Mouse (Mus musculus): ENCODE results near the gene Odf3l2.

The Odf3l2 gene

GRCm38 (mm10) chr10:79670071-79670888 lies 24.7 kb upstream of the Odf3l2 start:
- no peak for DNase-seq

GRCm38 (mm10) chr10:79669576-79670057 lies 24.1 kb upstream of the Odf3l2 start:
- peak; percentile 75 for DNase-seq

- peak; percentile 92 for DNase-seq
These were observed 23.4 kb upstream of the Odf3l2 start, which contains the start of gene Tpgs1 for GRCm38 (mm10) chr10:79668771-79669575. Tpgs1 (plus strand) TSS chr10:79669369.

- no peak for DNase-seq
These were observed 22.5 kb upstream of the Odf3l2 start for GRCm38 (mm10) chr10:79668076-79668475.

GRCm38 (mm10) chr10:79666493-79666892 lies 21.0 kb upstream of the Odf3l2 start:
- DNase-seq, result no peak

- DNase-seq, result no peak
These were observed 19.5 kb upstream of the Odf3l2 start for GRCm38 (mm10) chr10:79665051-79665450.

DNA sequence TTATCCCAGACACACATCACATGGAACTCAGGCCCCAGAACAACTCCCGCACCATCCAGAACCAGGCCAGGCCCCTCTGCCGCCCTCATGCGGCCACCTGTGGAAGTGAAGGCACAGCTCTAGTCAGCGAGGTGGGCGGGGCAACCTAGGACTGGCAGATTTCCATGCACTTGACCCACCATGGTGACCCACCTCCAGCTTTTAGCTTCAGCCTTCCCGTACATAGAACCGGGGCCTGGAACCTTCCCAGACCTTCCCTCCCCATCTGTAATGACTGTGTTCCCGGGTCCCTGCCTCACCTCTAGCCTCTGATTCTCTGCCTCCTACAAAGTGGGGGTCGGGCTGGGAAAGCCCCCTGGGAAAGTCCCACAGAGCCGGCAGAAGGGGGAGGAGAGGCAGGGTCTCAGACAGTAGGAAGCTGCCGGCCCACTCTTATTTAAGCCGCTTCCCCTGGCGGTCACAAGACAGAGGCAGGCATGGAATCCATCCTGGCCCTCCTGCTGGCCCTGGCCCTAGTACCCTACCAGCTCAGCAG lies 18.7 kb upstream of the Odf3l2 start, which contains the start of gene Madcam1:
Madcam1 (plus strand) TSS at position 429 of the 535 bp plus-strand sequence.
- DNase-seq, result peak; percentile 77

- no peak for DNase-seq
These were observed 16.3 kb upstream of the Odf3l2 start for GRCm38 (mm10) chr10:79661861-79662260.

DNA sequence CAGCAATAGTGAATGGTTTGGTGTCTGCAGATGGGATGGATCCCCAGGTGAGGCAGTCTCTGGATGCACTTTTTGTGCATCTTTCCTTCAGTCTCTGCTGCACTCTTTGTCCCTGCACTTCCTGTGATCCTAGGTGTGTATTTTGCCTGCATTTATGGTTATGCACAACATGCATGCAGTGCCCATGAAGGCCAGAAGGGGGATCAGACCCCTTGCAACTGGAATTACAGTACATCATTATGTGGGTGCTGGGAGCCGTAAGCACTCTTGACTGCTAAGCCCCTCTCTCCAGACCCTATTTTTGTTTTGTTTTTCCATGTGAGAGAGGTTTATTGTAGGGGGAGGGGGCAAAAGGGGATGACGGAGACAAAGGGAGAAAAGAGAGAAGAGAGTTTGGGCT lies 14.8 kb upstream of the Odf3l2 start:
- no peak for DNase-seq

GRCm38 (mm10) chr10:79658829-79659228 lies 13.3 kb upstream of the Odf3l2 start:
- DNase-seq, result no peak

GRCm38 (mm10) chr10:79654946-79655395 lies 9.4 kb upstream of the Odf3l2 start:
- no peak for DNase-seq

DNA sequence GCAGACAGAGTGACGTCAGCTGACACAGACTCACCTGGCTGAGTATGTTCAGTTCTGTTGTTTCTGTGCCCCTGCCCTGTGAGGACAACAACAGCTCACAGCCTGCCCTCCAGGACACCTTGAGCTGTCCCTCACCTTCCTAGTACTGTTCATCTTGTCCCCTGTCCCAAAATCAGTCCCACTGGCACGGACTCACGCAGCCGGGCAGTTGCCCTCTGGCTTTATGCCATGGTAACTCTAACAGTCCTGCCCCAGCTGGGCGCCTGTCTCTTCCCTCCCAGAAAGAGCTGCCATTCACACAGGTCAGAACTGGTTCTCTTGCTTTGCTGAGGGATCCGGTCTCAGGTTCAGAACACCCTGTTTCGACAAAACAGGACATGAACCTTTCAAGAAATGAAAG lies 7.3 kb upstream of the Odf3l2 start:
- DNase-seq, result no peak

DNA sequence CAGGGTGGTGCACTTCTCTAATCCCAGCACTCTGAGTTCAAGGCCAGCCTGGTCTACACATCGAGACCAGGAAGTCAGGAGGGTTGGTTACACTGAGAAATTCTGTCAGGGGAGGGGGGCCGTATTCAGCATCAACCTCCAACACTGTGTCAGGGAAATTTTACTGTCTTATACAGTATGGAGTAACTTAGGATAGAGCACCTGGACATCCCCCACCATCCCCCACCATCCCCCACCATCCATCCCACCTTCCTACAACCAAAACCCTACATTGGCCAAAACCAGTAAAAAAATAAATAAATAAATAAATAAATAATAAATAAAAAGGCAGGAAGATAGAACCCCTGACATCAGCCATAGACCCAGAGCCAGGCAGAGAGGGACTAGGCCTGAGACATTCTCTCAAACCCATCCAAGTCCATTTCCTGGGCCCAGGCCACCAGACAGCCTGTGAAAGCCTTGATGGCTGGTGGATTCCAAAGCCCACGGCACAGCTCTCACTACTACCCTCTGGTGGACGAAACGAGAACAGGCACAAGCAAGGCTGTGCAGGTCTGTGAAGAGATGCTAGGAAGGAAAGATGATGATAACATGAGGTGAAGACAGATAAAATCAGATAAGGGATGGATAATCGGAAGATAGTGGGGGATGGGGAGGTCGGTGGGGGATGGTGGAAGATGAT lies 3.7 kb upstream of the Odf3l2 start:
- peak; percentile 82 for DNase-seq

DNA sequence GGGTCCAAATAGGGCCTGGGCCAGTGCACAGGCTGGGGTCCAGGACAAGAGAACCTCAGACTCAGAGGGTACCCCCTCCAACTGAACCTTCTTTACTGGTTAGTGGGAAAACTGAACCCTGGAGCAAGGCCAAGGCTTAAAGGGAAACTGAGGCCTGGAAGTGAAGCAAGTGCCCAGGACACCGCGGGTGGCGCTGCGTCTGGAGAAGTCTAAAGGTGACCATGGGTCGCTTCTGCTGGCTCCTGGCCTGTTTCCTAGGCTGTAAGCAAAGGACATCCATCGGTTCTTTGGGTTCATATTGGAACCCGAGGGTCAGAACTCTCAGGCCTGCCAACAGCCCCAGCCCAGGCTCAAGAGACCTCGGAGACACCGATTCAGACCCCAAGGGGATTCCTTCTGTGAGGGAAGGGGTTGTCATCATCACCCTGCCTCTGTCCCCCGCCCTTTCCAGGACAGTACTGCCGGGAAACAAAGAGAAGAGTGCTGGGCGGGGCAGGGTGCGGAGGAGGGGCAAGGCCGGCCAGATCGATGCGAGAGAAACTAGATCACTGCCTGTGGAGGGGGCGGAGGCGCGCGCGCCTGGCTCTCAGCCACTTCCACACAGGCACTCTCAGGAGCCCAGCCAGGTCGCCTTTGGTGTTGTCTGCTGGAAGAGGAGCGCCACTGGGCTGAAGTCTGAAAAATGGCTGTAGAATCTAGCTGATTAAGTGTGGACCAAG lies 6.9 kb downstream of the Odf3l2 start:
- peak; percentile 63 for DNase-seq

GRCm38 (mm10) chr10:79637128-79638110 lies 8.1 kb downstream of the Odf3l2 start, which contains the start of gene Shc2:
Shc2 (minus strand) TSS chr10:79637918.
- peak; percentile 40 for DNase-seq

DNA sequence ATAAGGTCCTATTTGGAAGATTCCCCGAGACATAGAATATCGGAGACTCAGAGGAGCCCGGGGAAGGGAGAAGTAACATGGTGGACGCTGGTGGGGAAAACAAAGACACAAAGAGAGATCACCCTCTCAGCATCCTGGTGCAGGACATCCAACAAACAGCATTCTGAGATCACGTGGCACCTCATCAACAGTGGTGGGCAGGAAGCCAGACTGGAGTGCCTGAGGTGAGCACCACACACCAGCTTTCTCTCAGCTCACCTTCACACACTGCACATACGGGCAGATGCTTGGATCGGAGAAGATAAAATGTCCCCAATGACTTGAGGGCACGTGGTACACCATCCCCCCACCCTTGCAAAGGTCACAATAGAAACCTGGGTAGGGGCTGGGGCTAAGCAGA lies 9.3 kb downstream of the Odf3l2 start:
- no peak for DNase-seq

- DNase-seq, result no peak
These were observed 12.3 kb downstream of the Odf3l2 start for GRCm38 (mm10) chr10:79633006-79633777.

DNA sequence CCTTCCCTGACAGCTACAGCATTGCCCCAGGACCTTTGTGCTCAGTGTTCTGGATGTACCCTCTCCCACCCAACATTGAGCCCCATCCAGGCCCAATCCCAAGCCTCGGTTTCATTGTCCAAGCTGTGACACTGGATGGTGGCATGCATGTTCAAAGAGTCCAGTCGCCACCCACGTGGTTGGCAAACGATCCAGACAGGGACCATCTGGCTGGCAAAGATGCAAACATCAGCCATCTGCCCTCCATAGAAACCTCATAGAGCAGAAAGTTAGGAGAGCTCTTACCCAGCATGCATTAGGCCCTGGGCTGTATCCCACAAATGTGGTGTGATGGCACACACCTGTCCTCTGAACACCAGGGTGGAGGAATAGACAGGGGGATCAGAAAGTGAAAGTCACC lies 14.1 kb downstream of the Odf3l2 start:
- no peak for DNase-seq

DNA sequence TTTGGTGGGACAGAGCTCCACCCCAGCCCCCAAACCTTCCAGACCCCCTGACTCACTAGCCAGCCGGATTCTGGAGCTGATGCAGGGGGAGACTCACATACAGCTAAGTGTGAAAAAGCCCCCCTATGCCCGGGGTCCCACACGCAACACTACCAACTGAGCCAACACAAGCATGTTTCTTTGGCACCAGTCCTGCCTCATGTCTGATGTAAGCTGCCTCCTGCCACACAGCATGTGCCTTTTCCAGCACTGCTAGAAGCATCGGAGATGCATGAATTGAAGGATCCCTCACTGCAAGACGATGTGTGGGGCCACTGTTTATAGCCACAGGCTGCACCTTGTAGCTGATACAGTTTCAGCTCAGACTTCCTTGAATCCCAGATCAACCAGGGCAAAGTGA lies 17.2 kb downstream of the Odf3l2 start:
- no peak for DNase-seq

DNA sequence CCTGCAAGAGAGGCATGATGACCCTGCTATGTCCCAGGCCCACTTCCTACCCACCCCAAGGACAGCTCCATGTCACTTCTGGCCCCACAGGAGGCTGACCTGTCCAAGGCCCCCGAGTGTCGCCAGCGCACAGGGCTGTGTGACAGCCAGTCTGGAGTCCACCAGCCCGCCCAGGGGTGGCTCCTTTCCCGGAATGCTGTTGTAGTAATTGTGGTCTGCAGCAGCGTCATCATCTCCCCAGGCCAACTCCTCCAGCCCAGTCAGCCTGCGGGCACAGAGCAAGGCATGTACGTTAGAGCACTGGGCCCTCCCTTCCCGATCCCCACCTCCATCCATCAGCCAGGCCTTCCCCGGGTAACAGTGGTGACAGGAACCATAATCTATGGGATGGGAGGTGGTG lies 19.4 kb downstream of the Odf3l2 start:
- DNase-seq, result no peak

Data from lung, postnatal 10 days (tissue).